Comparison of ENCODE assay signal across 11 mouse cellular contexts in genomic region chr11:94343955-94344358, GRCm38 (mm10). TPM values are rescaled to one million over a fixed set of nuclear protein-coding genes. Genes with fewer than 3 reads are reported as not detected.
DNase-seq lines count a peak whose midpoint lies in the region; ATAC-seq lines count a peak whose summit lies in the region.
"Had no signal": no experiment of that assay in that cellular context is flagged by ENCODE, and none has a peak within 500 bp of the region (broad histone marks: within the 10 kb centered on the region; RNA-seq: fewer than 3 reads in every experiment).

No protein-coding gene starts in this region.

- peak overlapping the region; percentile 39 for H3K9ac ChIP-seq in neural tube, embryonic 13.5 days
- H3K9ac ChIP-seq: embryonic facial prominence, embryonic 12.5 days had no signal

- H3K27me3 ChIP-seq in forebrain, embryonic 10.5 days (ENCODE audit: poor library complexity, severe bottlenecking), result peaks cover 15% of the 10 kb centered on the region
- no peaks in the 10 kb centered on the region; the same call in 1 of the 2 replicates for H3K27me3 ChIP-seq in limb, embryonic 10.5 days (ENCODE audit: low read depth, poor library complexity, severe bottlenecking)
- no peaks in the 10 kb centered on the region for H3K27me3 ChIP-seq in neural tube, embryonic 13.5 days
- H3K27me3 ChIP-seq: embryonic facial prominence, embryonic 12.5 days had no signal

- H3K36me3 ChIP-seq in forebrain, embryonic 10.5 days (replicated peaks), result peaks cover 20% of the 10 kb centered on the region
- H3K36me3 ChIP-seq in limb, embryonic 10.5 days, result peaks cover 19% of the 10 kb centered on the region
- peaks cover 11% of the 10 kb centered on the region for H3K36me3 ChIP-seq in neural tube, embryonic 13.5 days

- ATAC-seq in neural tube, embryonic 13.5 days (ENCODE audit: low read depth), result no peak
- ATAC-seq: inflammation-experienced regulatory T-cells, adult 6 months had no signal

- H3K4me1 ChIP-seq in forebrain, embryonic 10.5 days, result peaks cover 60% of the 10 kb centered on the region
- H3K4me1 ChIP-seq in limb, embryonic 10.5 days, result peaks cover 59% of the 10 kb centered on the region
- peaks cover 45% of the 10 kb centered on the region for H3K4me1 ChIP-seq in neural tube, embryonic 13.5 days (replicated peaks)

- 16% methylated on average over 5 of the region's 5 CpGs for WGBS in forebrain, embryonic 10.5 days
- WGBS in limb, embryonic 10.5 days, result 63% methylated on average over 5 of the region's 5 CpGs
- 13% methylated on average over 5 of the region's 5 CpGs for WGBS in neural tube, embryonic 13.5 days

- H3K27ac ChIP-seq in forebrain, embryonic 10.5 days, result peak overlapping the region; percentile 71
- H3K27ac ChIP-seq in limb, embryonic 10.5 days, result peak overlapping the region; percentile 73; the same call in 1 of the 2 replicates
- peak overlapping the region; percentile 42; the same call in 1 of the 2 replicates for H3K27ac ChIP-seq in neural tube, embryonic 13.5 days (replicated peaks)

- DNase-seq in cerebellum, postnatal 10 days, result peak; percentile 58 to 73
- DNase-seq in cerebellum, adult 18-20 months, result no peak
- peak; percentile 36 for DNase-seq in forebrain, embryonic 10.5 days (ENCODE audit: extremely low spot score, low spot score)
- no peak for DNase-seq in limb, embryonic 10.5 days (ENCODE audit: low spot score)
- DNase-seq in layer of hippocampus, adult 9-11 months, result no peak
- DNase-seq in right cerebral cortex, adult 18-20 months, result no peak
- no peak for DNase-seq in lung, postnatal 10 days
- DNase-seq: lung, postnatal 36 days had no signal

- no peak overlapping the region for H3K4me3 ChIP-seq in forebrain, embryonic 10.5 days
- H3K4me3 ChIP-seq in limb, embryonic 10.5 days, result no peak overlapping the region
- H3K4me3 ChIP-seq in neural tube, embryonic 13.5 days, result no peak overlapping the region
- H3K4me3 ChIP-seq: embryonic facial prominence, embryonic 12.5 days had no signal

- no peak overlapping the region for H3K4me2 ChIP-seq in neural tube, embryonic 13.5 days
- H3K4me2 ChIP-seq: embryonic facial prominence, embryonic 12.5 days had no signal

- no peaks in the 10 kb centered on the region for H3K9me3 ChIP-seq in forebrain, embryonic 10.5 days
- H3K9me3 ChIP-seq in limb, embryonic 10.5 days (replicated peaks), result no peaks in the 10 kb centered on the region
- H3K9me3 ChIP-seq in neural tube, embryonic 13.5 days, result no peaks in the 10 kb centered on the region
- H3K9me3 ChIP-seq: embryonic facial prominence, embryonic 12.5 days had no signal

RNA-seq across cellular contexts. Expression of gene Ankrd40, which starts 16.2 kb away (rescaled TPM):
- 10.3 and 11.4 TPM in 2 replicates for polyA plus RNA-seq in forebrain, embryonic 10.5 days (2016; fragmentation: Nextera tagmentation; extraction: Ambion mirVana)
- polyA plus RNA-seq in limb, embryonic 10.5 days (2016; fragmentation: Nextera tagmentation; extraction: Ambion mirVana), result 18.1 and 21.3 TPM in 2 replicates
- 21.0 and 21.8 TPM in 2 replicates for polyA plus RNA-seq in neural tube, embryonic 13.5 days (2015; fragmentation: Nextera tagmentation; extraction: Ambion mirVana)

RNA-seq across cellular contexts. Expression of gene Luc7l3, which starts 22.2 kb away (rescaled TPM):
- polyA plus RNA-seq in forebrain, embryonic 10.5 days (2016; fragmentation: Nextera tagmentation; extraction: Ambion mirVana), result 113 and 129 TPM in 2 replicates
- 89.9 and 107 TPM in 2 replicates for polyA plus RNA-seq in limb, embryonic 10.5 days (2016; fragmentation: Nextera tagmentation; extraction: Ambion mirVana)
- polyA plus RNA-seq in neural tube, embryonic 13.5 days (2015; fragmentation: Nextera tagmentation; extraction: Ambion mirVana), result 146 and 151 TPM in 2 replicates

RNA-seq across cellular contexts. Expression of gene Abcc3, which starts 48.8 kb away (rescaled TPM):
- polyA plus RNA-seq in forebrain, embryonic 10.5 days (2016; fragmentation: Nextera tagmentation; extraction: Ambion mirVana), result 0.12 and 0.22 TPM in 2 replicates
- polyA plus RNA-seq in limb, embryonic 10.5 days (2016; fragmentation: Nextera tagmentation; extraction: Ambion mirVana), result 0.59 and 0.88 TPM in 2 replicates
- 0.68 and 1.0 TPM in 2 replicates for polyA plus RNA-seq in neural tube, embryonic 13.5 days (2015; fragmentation: Nextera tagmentation; extraction: Ambion mirVana)

Comparison
In these comparisons a context has a peak if more than half of its experiments do, and no peak if none do; other contexts are left out.
1. DNase-seq: peak in cerebellum, postnatal 10 days (2 of 2) and forebrain, embryonic 10.5 days (single experiment); none in cerebellum, adult 18-20 months (0 of 2), limb, embryonic 10.5 days (single experiment), layer of hippocampus, adult 9-11 months (single experiment), right cerebral cortex, adult 18-20 months (single experiment) and lung, postnatal 10 days (single experiment).
2. Peak in every context shown above with its lines, with median percentiles within 50 percentile points of each other: H3K27ac ChIP-seq.